Mouse (Mus musculus) embryonic facial prominence, embryonic 13.5 days (tissue): ENCODE results near the gene Creb3. TPM values are rescaled to one million over a fixed set of nuclear protein-coding genes. Genes with fewer than 3 reads are reported as not detected.
"Not testable (repeated sequence)": the region's sequence is repeated elsewhere in the genome, so short reads cannot be mapped to it uniquely, and the experiment has no call there.

Experiments
- ATAC-seq: fragments of 200-750 bp; cut with Nextera tagmentation; 2 replicates; pipeline ENCODE4 v1.8.0; 2017; ENCODE audit warnings: low read depth; ENCODE audit not compliant: insufficient number of reproducible peaks, insufficient read depth, low FRiP score, low TSS enrichment
- H3K27ac ChIP-seq: fragments of 300-500 bp; sonication (generic); 2 replicates; pipeline ENCODE4 v1.5.1; 2015; ENCODE audit warnings: moderate library complexity, mild to moderate bottlenecking, inconsistent platforms
- H3K27me3 ChIP-seq: fragments of 300-500 bp; sonication (generic); 2 replicates; pipeline ENCODE4 v1.6.1; 2015; ENCODE audit warnings: mild to moderate bottlenecking, inconsistent platforms
- H3K36me3 ChIP-seq: fragments of 300-500 bp; sonication (generic); 2 replicates; pipeline ENCODE4 v1.6.1; 2015; ENCODE audit warnings: mild to moderate bottlenecking, inconsistent platforms
- H3K4me1 ChIP-seq: fragments of 300-500 bp; sonication (generic); 2 replicates; pipeline ENCODE4 v1.6.1; 2015; ENCODE audit warnings: inconsistent platforms
- H3K4me2 ChIP-seq: fragments of 300-500 bp; sonication (generic); 2 replicates; pipeline ENCODE4 v1.6.1; 2015; ENCODE audit warnings: moderate library complexity, mild to moderate bottlenecking, inconsistent platforms
- H3K4me3 ChIP-seq: fragments of 300-500 bp; sonication (generic); 2 replicates; pipeline ENCODE4 v1.5.1; 2015; ENCODE audit warnings: mild to moderate bottlenecking, inconsistent platforms
- H3K9ac ChIP-seq: fragments of 300-500 bp; sonication (generic); 2 replicates; pipeline ENCODE4 v1.6.1; 2015; ENCODE audit warnings: mild to moderate bottlenecking, inconsistent platforms
- H3K9me3 ChIP-seq: fragments of 300-500 bp; sonication (generic); 2 replicates; pipeline ENCODE4 v1.6.1; 2016; ENCODE audit warnings: inconsistent platforms
- WGBS: fragments of 180-500 bp; shearing (Covaris S2); methylation state at CpG from one replicate; pipeline ENCODE4 v1.1.7; 2015; ENCODE audit warnings: mixed read lengths; 5-methylcytosine and 5-hydroxymethylcytosine counted together
- polyA plus RNA-seq: library from polyadenylated mRNA; unstranded; fragments of >200 nt; fragmentation: Nextera tagmentation; extraction: Ambion mirVana; gene quantifications from 2 replicates; pipeline ENCODE4 v1.2.1, GENCODE M21; 2015

The Creb3 gene
- polyA plus RNA-seq, 1 experiment from 2014 or later, result 54.9 TPM

DNA sequence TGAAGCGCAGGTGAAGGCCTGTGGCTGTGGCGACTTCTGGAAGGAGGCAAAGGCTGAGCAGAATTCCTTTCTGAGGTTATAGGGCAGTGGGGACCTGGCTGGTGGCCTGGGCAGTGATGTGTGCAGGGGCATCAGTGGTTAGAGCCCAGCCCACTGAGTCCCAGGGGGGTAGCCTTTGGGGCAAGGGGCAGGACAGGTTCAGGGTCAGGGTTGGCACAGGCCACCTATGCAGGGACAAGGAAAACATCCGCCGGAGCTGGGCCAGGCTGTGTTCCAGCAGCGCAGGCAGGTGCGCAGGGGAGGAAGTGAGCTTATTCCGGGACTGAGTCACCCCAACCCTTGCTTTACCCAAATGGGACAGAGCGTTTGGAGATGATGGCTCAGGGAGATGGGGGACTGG is 24.3 kb downstream of the Creb3 start:
- Histone ChIP-seq H3K27me3 (no peaks in the 10 kb centered on the region), H3K9ac (no peak overlapping the region), H3K36me3 (peaks cover 30% of the 10 kb centered on the region), H3K9me3 (no peaks in the 10 kb centered on the region), H3K4me2 (no peak overlapping the region), H3K4me3 (no peak overlapping the region), H3K4me1 (peaks cover 6% of the 10 kb centered on the region), H3K27ac (no peak overlapping the region)
- 0 out of 2 replicates have a peak, but pooled peaks have one; percentile 15 for ATAC-seq
- WGBS, result 79% methylated on average over 8 of the region's 8 CpGs

GRCm38 (mm10) chr4:43587681-43588080 is 25.5 kb downstream of the Creb3 start:
- ATAC-seq, result no peak
- Histone ChIP-seq H3K27me3 (no peaks in the 10 kb centered on the region), H3K4me1 (peaks cover 6% of the 10 kb centered on the region), H3K4me2 (no peak overlapping the region), H3K9ac (no peak overlapping the region), H3K4me3 (no peak overlapping the region), H3K9me3 (no peaks in the 10 kb centered on the region), H3K36me3 (peaks cover 17% of the 10 kb centered on the region), H3K27ac (no peak overlapping the region)
- WGBS, result 40% methylated on average over 7 of the region's 7 CpGs

DNA sequence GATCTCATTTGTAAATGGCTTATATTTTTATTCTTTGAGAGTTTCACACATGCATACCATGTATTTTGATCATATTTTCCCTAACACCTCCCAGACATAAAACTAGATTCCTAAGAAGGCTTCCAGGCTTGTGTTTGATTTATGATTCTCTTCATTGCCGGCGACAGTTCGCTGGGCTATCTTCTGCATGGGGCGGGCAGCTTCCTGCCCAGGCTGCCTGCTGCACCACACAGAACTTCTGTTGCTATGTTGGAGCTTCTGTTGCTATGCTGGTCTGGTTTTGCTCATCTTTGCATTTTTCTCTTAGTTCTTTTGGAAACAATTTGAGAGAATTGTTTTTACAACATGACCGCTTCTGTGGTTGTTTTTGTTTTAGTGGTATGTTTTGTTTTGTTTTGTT is 29.4 kb downstream of the Creb3 start:
- WGBS, result 73% methylated on average over 5 of the region's 5 CpGs
- Histone ChIP-seq H3K4me3 (no peak overlapping the region), H3K9me3 (no peaks in the 10 kb centered on the region), H3K36me3 (no peaks in the 10 kb centered on the region), H3K27me3 (no peaks in the 10 kb centered on the region), H3K4me2 (no peak overlapping the region), H3K4me1 (peaks cover 6% of the 10 kb centered on the region), H3K9ac (no peak overlapping the region), H3K27ac (no peak overlapping the region)
- no peak for ATAC-seq

DNA sequence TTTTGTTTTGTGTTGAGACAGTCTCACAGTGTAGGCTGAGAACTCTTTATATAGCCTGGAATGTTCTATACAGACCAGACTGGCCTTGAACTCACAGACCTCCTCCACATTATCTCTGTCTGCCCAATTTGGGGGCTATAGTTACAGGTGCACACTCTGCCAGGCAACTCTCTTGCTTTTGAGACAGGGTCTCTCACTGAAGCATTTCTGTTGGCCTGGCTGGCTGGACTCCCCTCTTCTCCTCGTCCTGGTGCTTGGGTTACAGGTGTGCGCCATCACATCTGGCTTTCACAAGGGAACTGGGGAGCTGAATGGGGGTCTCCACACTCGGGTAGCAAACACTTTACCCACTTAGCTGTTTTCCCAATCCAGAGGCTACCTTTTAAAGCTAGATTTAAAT is 29.8 kb downstream of the Creb3 start:
- H3K27ac ChIP-seq, result no peak overlapping the region
- WGBS, result 79% methylated on average over 3 of the region's 3 CpGs
- no peak for ATAC-seq

GRCm38 (mm10) chr4:43593453-43593852 is 31.3 kb downstream of the Creb3 start:
- no peaks in the 10 kb centered on the region for H3K4me1 ChIP-seq
- no peak for ATAC-seq
- 70% methylated on average over 3 of the region's 3 CpGs for WGBS

More for the DNA sequence above, 29.8 kb downstream of the Creb3 start:
- H3K36me3 ChIP-seq, result no peaks in the 10 kb centered on the region
- no peak overlapping the region for H3K4me3 ChIP-seq
- no peaks in the 10 kb centered on the region for H3K9me3 ChIP-seq
- H3K9ac ChIP-seq, result no peak overlapping the region
- H3K4me1 ChIP-seq, result peaks cover 6% of the 10 kb centered on the region
- no peaks in the 10 kb centered on the region for H3K27me3 ChIP-seq
- H3K4me2 ChIP-seq, result no peak overlapping the region

GRCm38 (mm10) chr4:43596597-43596996 is 34.5 kb downstream of the Creb3 start:
- H3K36me3 ChIP-seq, H3K27ac ChIP-seq, H3K4me1 ChIP-seq, H3K4me2 ChIP-seq, H3K9me3 ChIP-seq, H3K27me3 ChIP-seq, ATAC-seq, H3K9ac ChIP-seq, H3K4me3 ChIP-seq: not testable (repeated sequence)
- WGBS, result 79% methylated on average over 2 of the region's 2 CpGs

More at GRCm38 (mm10) chr4:43593453-43593852, 31.3 kb downstream of the Creb3 start:
- Histone ChIP-seq H3K9me3 (no peaks in the 10 kb centered on the region), H3K36me3 (no peaks in the 10 kb centered on the region), H3K27me3 (no peaks in the 10 kb centered on the region), H3K27ac (no peak overlapping the region), H3K4me3 (no peak overlapping the region), H3K9ac (no peak overlapping the region), H3K4me2 (no peak overlapping the region)

DNA sequence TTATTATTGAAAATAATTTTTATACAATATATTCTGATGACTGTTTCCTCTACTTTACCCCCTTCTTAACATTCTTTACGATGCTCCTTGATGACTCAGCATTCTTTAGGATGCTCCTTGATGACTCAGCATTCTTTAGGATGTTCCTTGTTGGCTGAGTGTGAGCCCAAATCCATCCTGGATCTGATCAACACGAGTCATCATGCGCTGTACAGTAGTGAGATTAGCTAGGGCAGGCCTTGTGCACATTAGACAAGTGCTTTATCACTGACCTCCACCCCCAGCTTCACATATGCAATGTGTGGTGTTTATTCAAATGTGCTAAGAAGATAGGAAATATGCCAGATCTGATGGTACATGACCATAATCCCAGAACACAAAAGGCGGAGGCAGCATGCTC is 36.1 kb downstream of the Creb3 start:
- H3K4me2 ChIP-seq, result no peak overlapping the region
- H3K36me3 ChIP-seq, result no peaks in the 10 kb centered on the region
- 84% methylated on average over 4 of the region's 4 CpGs for WGBS
- no peak overlapping the region for H3K9ac ChIP-seq
- no peak for ATAC-seq
- no peak overlapping the region for H3K27ac ChIP-seq
- no peaks in the 10 kb centered on the region for H3K4me1 ChIP-seq
- no peak overlapping the region for H3K4me3 ChIP-seq
- no peaks in the 10 kb centered on the region for H3K9me3 ChIP-seq
- H3K27me3 ChIP-seq, result no peaks in the 10 kb centered on the region

- no peak overlapping the region for H3K4me2 ChIP-seq
- H3K4me1 ChIP-seq, result no peaks in the 10 kb centered on the region
- no peak overlapping the region for H3K4me3 ChIP-seq
- 83% methylated on average over 7 of the region's 7 CpGs for WGBS
- H3K9me3 ChIP-seq, result no peaks in the 10 kb centered on the region
- no peak for ATAC-seq
- H3K27me3 ChIP-seq, result no peaks in the 10 kb centered on the region
- no peak overlapping the region for H3K9ac ChIP-seq
- H3K36me3 ChIP-seq, result no peaks in the 10 kb centered on the region
- H3K27ac ChIP-seq, result no peak overlapping the region
Measured at GRCm38 (mm10) chr4:43598650-43599380, 36.7 kb downstream of the Creb3 start.

DNA sequence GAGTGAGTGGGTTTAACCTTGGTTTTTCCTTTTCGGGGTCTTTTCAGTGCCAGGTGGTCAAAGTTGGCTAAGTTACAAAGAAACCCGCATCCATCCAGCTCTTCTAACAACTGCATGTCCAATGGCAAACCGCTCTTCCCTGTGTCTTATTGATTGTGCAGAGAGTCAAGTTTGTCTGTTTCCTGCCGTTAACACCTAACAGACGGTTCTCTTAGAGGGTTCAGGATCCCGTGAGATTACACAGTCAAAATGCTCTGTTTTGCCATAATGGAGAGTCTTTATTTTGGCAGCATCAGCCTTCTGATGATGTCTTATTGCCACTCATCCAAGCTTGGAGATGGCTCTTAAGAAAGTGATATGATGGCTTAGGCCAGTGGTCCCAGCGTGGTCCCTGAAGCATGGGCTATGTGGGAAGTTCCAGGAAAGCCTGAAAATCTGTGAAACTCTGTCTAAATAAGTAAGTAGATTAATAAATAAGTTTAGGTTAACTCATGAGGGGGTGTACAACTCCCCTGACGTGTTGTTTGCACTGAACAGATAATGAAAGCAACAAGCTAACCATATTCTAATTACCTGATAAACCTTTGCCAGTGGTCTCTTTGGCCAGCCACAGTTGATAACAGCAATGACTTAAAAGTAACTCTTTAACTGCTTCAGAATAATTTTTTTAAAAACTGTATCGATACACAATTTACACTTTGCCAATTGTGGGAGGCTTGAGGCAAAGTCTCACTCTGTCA is 38.2 kb downstream of the Creb3 start:
- Histone ChIP-seq H3K27ac (no peak overlapping the region), H3K4me3 (no peak overlapping the region), H3K9me3 (no peaks in the 10 kb centered on the region), H3K36me3 (no peaks in the 10 kb centered on the region), H3K27me3 (no peaks in the 10 kb centered on the region), H3K4me1 (no peaks in the 10 kb centered on the region), H3K9ac (no peak overlapping the region), H3K4me2 (no peak overlapping the region)
- no peak for ATAC-seq
- whole genome bisulfite sequencing, result 74% methylated on average over 9 of the region's 9 CpGs

GRCm38 (mm10) chr4:43604099-43604498 is 42.0 kb downstream of the Creb3 start:
- H3K4me1 ChIP-seq, result no peaks in the 10 kb centered on the region
- H3K4me3 ChIP-seq, result no peak overlapping the region
- H3K9me3 ChIP-seq, result no peaks in the 10 kb centered on the region
- H3K4me2 ChIP-seq, result no peak overlapping the region
- H3K36me3 ChIP-seq, result no peaks in the 10 kb centered on the region
- H3K27me3 ChIP-seq, result no peaks in the 10 kb centered on the region
- 74% methylated on average over 3 of the region's 3 CpGs for WGBS
- no peak for ATAC-seq
- no peak overlapping the region for H3K9ac ChIP-seq
- no peak overlapping the region for H3K27ac ChIP-seq

- Histone ChIP-seq H3K4me1 (no peaks in the 10 kb centered on the region), H3K4me3 (no peak overlapping the region), H3K4me2 (no peak overlapping the region), H3K9me3 (no peaks in the 10 kb centered on the region), H3K27ac (no peak overlapping the region), H3K36me3 (no peaks in the 10 kb centered on the region), H3K27me3 (no peaks in the 10 kb centered on the region), H3K9ac (no peak overlapping the region)
- WGBS, result 75% methylated on average over 9 of the region's 9 CpGs
- ATAC-seq, result no peak
Measured at GRCm38 (mm10) chr4:43604751-43605685, 42.9 kb downstream of the Creb3 start.
